8 mouse cellular contexts compared by ENCODE assay signal in the genomic region with DNA sequence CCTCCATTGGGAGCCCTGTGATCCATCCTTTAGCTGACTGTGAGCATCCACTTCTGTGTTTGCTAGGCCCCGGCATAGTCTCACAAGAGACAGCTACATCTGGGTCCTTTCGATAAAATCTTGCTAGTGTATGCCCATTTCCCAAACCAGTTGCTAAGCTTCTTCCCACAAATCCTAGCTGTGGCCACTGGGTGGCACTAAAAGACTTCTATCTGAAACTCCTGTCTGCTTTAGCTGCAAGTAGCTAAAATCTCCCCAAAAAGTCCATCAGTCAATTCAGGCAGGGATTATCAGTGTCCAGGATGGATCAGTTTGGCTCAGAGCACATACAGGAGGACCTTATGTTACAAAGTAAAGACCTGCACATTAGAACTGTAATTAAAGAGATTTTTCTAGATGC.
DNase-seq lines count a peak whose midpoint lies in the region.

No protein-coding gene starts in this region.

- DNase-seq in adrenal gland, adult (ENCODE audit: inconsistent age in 2 of 2, low spot score in 1 of 2) = peak; percentile 59 to 89
- peak; percentile 76 to 84 for DNase-seq in cerebellum, postnatal 25 days
- peak; percentile 51 to 70 for DNase-seq in frontal cortex, postnatal 25 days (ENCODE audit: low spot score in 2 of 2)
- DNase-seq in induced T-regulatory cell, adult 2 months (ENCODE audit: low read depth) = peak; percentile 38
- peak; percentile 77 to 79 for DNase-seq in left cerebral cortex, adult 18-20 months (ENCODE audit: low spot score in 2 of 2)
- peak; percentile 53 to 77 for DNase-seq in lung, postnatal 4 days
- DNase-seq in right cerebral cortex, postnatal 4 days = peak; percentile 75
- DNase-seq in yolk sac, embryonic 10.5 days (ENCODE audit: low spot score) = peak; percentile 32

Comparison
In these comparisons a context has a peak if more than half of its experiments do, and no peak if none do; other contexts are left out.
1. Peak in every context shown above with its lines: DNase-seq.